Mouse (Mus musculus) midbrain, embryonic 16.5 days (tissue): ENCODE results near the gene Atp1b1. TPM values are rescaled to one million over a fixed set of nuclear protein-coding genes. Genes with fewer than 3 reads are reported as not detected.

Experiments used
- ATAC-seq: fragments of 200-750 bp; cut with Nextera tagmentation; 2 replicates; pipeline ENCODE4 v1.8.0; 2017; ENCODE audit warnings: moderate TSS enrichment
- H3K27ac ChIP-seq: fragments of 300-500 bp; sonication (generic); 2 replicates; pipeline ENCODE4 v1.5.1; 2014; ENCODE audit warnings: mild to moderate bottlenecking, low read length, mixed read lengths
- H3K27me3 ChIP-seq: fragments of 300-500 bp; sonication (generic); 2 replicates; pipeline ENCODE4 v1.6.1; 2014; ENCODE audit warnings: low read depth, low read length, mixed read lengths; ENCODE audit not compliant: control insufficient read depth, insufficient read depth
- H3K36me3 ChIP-seq: fragments of 300-500 bp; sonication (generic); 2 replicates; pipeline ENCODE4 v1.6.1; 2014; ENCODE audit warnings: mild to moderate bottlenecking, low read length, moderate library complexity, mixed read lengths; ENCODE audit not compliant: control insufficient read depth, insufficient read depth
- H3K4me1 ChIP-seq: fragments of 300-500 bp; sonication (generic); 2 replicates; pipeline ENCODE4 v1.6.1; 2014; ENCODE audit warnings: mild to moderate bottlenecking, low read length, mixed read lengths; ENCODE audit not compliant: control insufficient read depth, insufficient read depth
- H3K4me2 ChIP-seq: fragments of 300-500 bp; sonication (generic); 2 replicates; pipeline ENCODE4 v1.6.1; 2014; ENCODE audit warnings: mild to moderate bottlenecking, low read length, mixed read lengths
- H3K4me3 ChIP-seq: fragments of 300-500 bp; sonication (generic); 2 replicates; pipeline ENCODE4 v1.5.1; 2014; ENCODE audit warnings: low read depth, mild to moderate bottlenecking, low read length, moderate library complexity, mixed read lengths
- H3K9ac ChIP-seq: fragments of 300-500 bp; sonication (generic); 2 replicates; pipeline ENCODE4 v1.6.1; 2014; ENCODE audit warnings: low read depth, low read length, mixed read lengths
- H3K9me3 ChIP-seq: fragments of 300-500 bp; sonication (generic); replicated peaks from 2 replicates; pipeline ENCODE4 v1.6.1; 2014; ENCODE audit warnings: mild to moderate bottlenecking, low read length, mixed read lengths; ENCODE audit not compliant: control insufficient read depth, poor library complexity, severe bottlenecking
- WGBS: fragments of 180-500 bp; shearing (Covaris S2); extraction: QIAGEN DNeasy Blood & Tissue Kit; methylation state at CpG from one replicate; pipeline ENCODE4 v1.1.7; 2014; 5-methylcytosine and 5-hydroxymethylcytosine counted together
- polyA plus RNA-seq: library from polyadenylated mRNA; unstranded; fragments of >200 nt; fragmentation: Nextera tagmentation; extraction: Ambion mirVana; gene quantifications from 2 replicates; pipeline ENCODE4 v1.2.1, GENCODE M21; 2015

Gene Atp1b1
- polyA plus RNA-seq, 1 experiment from 2014 or later: 311 TPM

- Histone ChIP-seq H3K9me3 (no peaks in the 10 kb centered on the region), H3K9ac (no peak overlapping the region), H3K36me3 (peaks cover 7% of the 10 kb centered on the region; the same call in 1 of the 2 replicates), H3K4me2 (no peak overlapping the region), H3K4me3 (no peak overlapping the region), H3K27ac (no peak overlapping the region), H3K4me1 (peaks cover 10% of the 10 kb centered on the region), H3K27me3 (no peaks in the 10 kb centered on the region)
- ATAC-seq: no peak
- WGBS: 90% methylated on average over 4 of the region's 4 CpGs
Observed at GRCm38 (mm10) chr1:164450644-164451043, 7.5 kb downstream of the Atp1b1 start.

- Histone ChIP-seq H3K36me3 (peaks cover 7% of the 10 kb centered on the region; the same call in 1 of the 2 replicates), H3K27ac (no peak overlapping the region), H3K4me2 (no peak overlapping the region), H3K9ac (no peak overlapping the region), H3K27me3 (no peaks in the 10 kb centered on the region), H3K9me3 (no peaks in the 10 kb centered on the region), H3K4me1 (peaks cover 10% of the 10 kb centered on the region), H3K4me3 (no peak overlapping the region)
- ATAC-seq: no peak
- WGBS: 86% methylated on average over 4 of the region's 4 CpGs
Observed at GRCm38 (mm10) chr1:164450231-164450630, 7.9 kb downstream of the Atp1b1 start.

- peaks cover 7% of the 10 kb centered on the region; the same call in 1 of the 2 replicates for H3K36me3 ChIP-seq
- H3K9ac ChIP-seq: no peak overlapping the region
- no peak overlapping the region for H3K27ac ChIP-seq
- WGBS: 95% methylated on average over 8 of the region's 8 CpGs
- no peak overlapping the region for H3K4me3 ChIP-seq
- H3K27me3 ChIP-seq: no peaks in the 10 kb centered on the region
- no peaks in the 10 kb centered on the region for H3K9me3 ChIP-seq
- peaks cover 6% of the 10 kb centered on the region for H3K4me1 ChIP-seq
- no peak for ATAC-seq
- no peak overlapping the region for H3K4me2 ChIP-seq
Observed at GRCm38 (mm10) chr1:164449626-164450025, 8.5 kb downstream of the Atp1b1 start.

- Histone ChIP-seq H3K4me3 (no peak overlapping the region), H3K4me2 (no peak overlapping the region), H3K9ac (no peak overlapping the region), H3K9me3 (no peaks in the 10 kb centered on the region), H3K27me3 (no peaks in the 10 kb centered on the region), H3K4me1 (no peaks in the 10 kb centered on the region), H3K27ac (no peak overlapping the region), H3K36me3 (peaks cover 16% of the 10 kb centered on the region; the same call in 1 of the 2 replicates)
- ATAC-seq: no peak
- WGBS: 94% methylated on average over 6 of the region's 6 CpGs
Observed at GRCm38 (mm10) chr1:164447521-164447920, 10.6 kb downstream of the Atp1b1 start.

- ATAC-seq: no peak
- Histone ChIP-seq H3K9me3 (no peaks in the 10 kb centered on the region), H3K27ac (no peak overlapping the region), H3K4me3 (no peak overlapping the region), H3K4me2 (no peak overlapping the region), H3K9ac (no peak overlapping the region), H3K36me3 (peaks cover 22% of the 10 kb centered on the region), H3K27me3 (no peaks in the 10 kb centered on the region), H3K4me1 (no peaks in the 10 kb centered on the region)
- 96% methylated on average over 10 of the region's 10 CpGs for WGBS
Observed at GRCm38 (mm10) chr1:164446535-164446934, 11.6 kb downstream of the Atp1b1 start.

- Histone ChIP-seq H3K4me3 (no peak overlapping the region), H3K4me1 (no peaks in the 10 kb centered on the region), H3K27me3 (no peaks in the 10 kb centered on the region), H3K27ac (no peak overlapping the region), H3K9me3 (no peaks in the 10 kb centered on the region), H3K9ac (no peak overlapping the region), H3K36me3 (peaks cover 26% of the 10 kb centered on the region), H3K4me2 (no peak overlapping the region)
- WGBS: 85% methylated on average over 5 of the region's 5 CpGs
- no peak for ATAC-seq
Observed at GRCm38 (mm10) chr1:164445620-164446162, 12.5 kb downstream of the Atp1b1 start.

- no peak overlapping the region for H3K4me3 ChIP-seq
- H3K27ac ChIP-seq: no peak overlapping the region
- no peaks in the 10 kb centered on the region for H3K27me3 ChIP-seq
- 56% methylated on average over 18 of the region's 18 CpGs for WGBS
- H3K4me2 ChIP-seq: no peak overlapping the region
- no peak overlapping the region for H3K9ac ChIP-seq
- peaks cover 55% of the 10 kb centered on the region for H3K36me3 ChIP-seq
- no peak for ATAC-seq
- H3K4me1 ChIP-seq: no peaks in the 10 kb centered on the region
- H3K9me3 ChIP-seq: no peaks in the 10 kb centered on the region
Observed at GRCm38 (mm10) chr1:164441408-164441974, 16.7 kb downstream of the Atp1b1 start.

- 90% methylated on average over 11 of the region's 11 CpGs for WGBS
- Histone ChIP-seq H3K4me2 (no peak overlapping the region), H3K9ac (no peak overlapping the region), H3K36me3 (peaks cover 55% of the 10 kb centered on the region), H3K27me3 (no peaks in the 10 kb centered on the region), H3K27ac (no peak overlapping the region), H3K4me1 (no peaks in the 10 kb centered on the region), H3K4me3 (no peak overlapping the region), H3K9me3 (no peaks in the 10 kb centered on the region)
- ATAC-seq: no peak
Observed at GRCm38 (mm10) chr1:164440708-164441407, 17.3 kb downstream of the Atp1b1 start.

- WGBS: 98% methylated on average over 6 of the region's 6 CpGs
- Histone ChIP-seq H3K27me3 (no peaks in the 10 kb centered on the region), H3K4me2 (no peak overlapping the region), H3K36me3 (peaks cover 55% of the 10 kb centered on the region), H3K9ac (no peak overlapping the region), H3K4me1 (no peaks in the 10 kb centered on the region), H3K27ac (no peak overlapping the region), H3K9me3 (no peaks in the 10 kb centered on the region), H3K4me3 (no peak overlapping the region)
- ATAC-seq: no peak
Observed at GRCm38 (mm10) chr1:164440230-164440629, 17.9 kb downstream of the Atp1b1 start.
